Mouse (Mus musculus) brain, embryonic 14.5 days (tissue): ENCODE results near the gene Mau2. TPM values are rescaled to one million over a fixed set of nuclear protein-coding genes. Genes with fewer than 3 reads are reported as not detected.
"Not testable (repeated sequence)": the region's sequence is repeated elsewhere in the genome, so short reads cannot be mapped to it uniquely, and the experiment has no call there.

Source experiments
- DNase-seq: peaks from one replicate; pipeline ENCODE4 v3.0.0-alpha.2; 2011; ENCODE audit warnings: low read depth
- CTCF ChIP-seq: fragments of 200-500 bp; IDR thresholded peaks from 2 replicates; pipeline ENCODE4 v1.5.1; 2012; ENCODE audit warnings: inconsistent platforms, mild to moderate bottlenecking, moderate library complexity, borderline replicate concordance; ENCODE audit not compliant: insufficient read depth, insufficient read length; ENCODE audit errors: extremely low read depth
- POLR2A ChIP-seq: fragments of 200-500 bp; IDR thresholded peaks from 2 replicates; pipeline ENCODE4 v1.6.1; 2012; ENCODE audit warnings: mild to moderate bottlenecking, inconsistent platforms, borderline replicate concordance; ENCODE audit not compliant: poor library complexity, insufficient read depth, insufficient read length, severe bottlenecking; ENCODE audit errors: extremely low read depth
- polyA plus RNA-seq: library from polyadenylated mRNA; depleted of rRNA; stranded (reverse); fragments of >200 nt; gene quantifications from 2 replicates; pipeline ENCODE4 v1.2.3, GENCODE M21; 2012; rRNA removed

Mau2 gene
- polyA plus RNA-seq, 1 experiment, result 120 TPM

GRCm38 (mm10) chr8:69995422-69995775 lies 47.1 kb downstream of the Mau2 start:
- no peak for DNase-seq
- no peak for TF ChIP-seq CTCF
- TF ChIP-seq POLR2A, result no peak

GRCm38 (mm10) chr8:69988936-69989335 lies 53.6 kb downstream of the Mau2 start:
- DNase-seq, result not testable (repeated sequence)

GRCm38 (mm10) chr8:69987744-69988143 lies 54.8 kb downstream of the Mau2 start:
- DNase-seq, result no peak
- no peak for TF ChIP-seq POLR2A
- TF ChIP-seq CTCF, result no peak

- DNase-seq, result no peak
- TF ChIP-seq CTCF (no peak), POLR2A (no peak)
Measured at GRCm38 (mm10) chr8:69984876-69985553, 57.5 kb downstream of the Mau2 start.

- no peak for TF ChIP-seq POLR2A
- no peak for TF ChIP-seq CTCF
- DNase-seq, result no peak
Measured at GRCm38 (mm10) chr8:69978456-69978855, 64.1 kb downstream of the Mau2 start.

- TF ChIP-seq POLR2A, result no peak
- TF ChIP-seq CTCF, result no peak
- DNase-seq, result no peak
Measured at GRCm38 (mm10) chr8:69974806-69975205, 67.7 kb downstream of the Mau2 start.

- TF ChIP-seq CTCF (no peak), POLR2A (peak; percentile 57; the same call in 1 of the 2 replicates)
- DNase-seq, result peak; percentile 96
Measured at GRCm38 (mm10) chr8:69974194-69974614, 68.3 kb downstream of the Mau2 start.

GRCm38 (mm10) chr8:69973442-69974161 lies 68.9 kb downstream of the Mau2 start:
- peak; percentile 73 for DNase-seq

GRCm38 (mm10) chr8:69973063-69973441 lies 69.5 kb downstream of the Mau2 start:
- no peak for DNase-seq
- TF ChIP-seq CTCF (no peak), POLR2A (no peak)

More at GRCm38 (mm10) chr8:69973442-69974161, 68.9 kb downstream of the Mau2 start:
- TF ChIP-seq POLR2A (no peak), CTCF (no peak)

- TF ChIP-seq POLR2A (no peak), CTCF (no peak)
- DNase-seq, result no peak
Measured at GRCm38 (mm10) chr8:69970880-69971279, 71.7 kb downstream of the Mau2 start.

GRCm38 (mm10) chr8:69967291-69967933 lies 75.1 kb downstream of the Mau2 start:
- TF ChIP-seq CTCF, result no peak
- TF ChIP-seq POLR2A, result no peak

More at GRCm38 (mm10) chr8:69967291-69967933, 75.1 kb downstream of the Mau2 start:
- DNase-seq, result no peak

Other genes starting within 250 kb of the Mau2 start
- gene Gmip, start 234.1 kb downstream of the Mau2 start, polyA plus RNA-seq, result 72.5 and 80.2 TPM in 2 replicates
- gene Lpar2, start 220.3 kb downstream of the Mau2 start, polyA plus RNA-seq, result 7.2 and 8.0 TPM in 2 replicates
- 38.6 and 43.6 TPM in 2 replicates for gene Pbx4, start 210.2 kb downstream of the Mau2 start, polyA plus RNA-seq
- gene Cilp2, start 155.0 kb downstream of the Mau2 start, polyA plus RNA-seq, result 5.0 and 5.6 TPM in 2 replicates
- gene Tssk6, start 140.6 kb downstream of the Mau2 start, polyA plus RNA-seq, result 0.37 and 0.53 TPM in 2 replicates
- gene Ndufa13, start 140.2 kb downstream of the Mau2 start, polyA plus RNA-seq, result 84.2 and 106 TPM in 2 replicates
- gene Yjefn3, start 140.0 kb downstream of the Mau2 start, polyA plus RNA-seq, result 12.6 and 13.0 TPM in 2 replicates
- 33.6 and 41.2 TPM in 2 replicates for gene Gatad2a, start 46.4 kb downstream of the Mau2 start, polyA plus RNA-seq
- 22.4 and 32.4 TPM in 2 replicates for gene Sugp1, start 79 bp upstream of the Mau2 start, polyA plus RNA-seq
- gene Tm6sf2, start 30.2 kb upstream of the Mau2 start, polyA plus RNA-seq, result 8.1 and 10.4 TPM in 2 replicates
- gene Hapln4, start 40.7 kb upstream of the Mau2 start, polyA plus RNA-seq, result 0.26 and 0.74 TPM in 2 replicates
- gene Ncan, start 78.1 kb upstream of the Mau2 start, polyA plus RNA-seq, result 69.8 and 144 TPM in 2 replicates
- 17.5 and 24.0 TPM in 2 replicates for gene Nr2c2ap, start 88.6 kb upstream of the Mau2 start, polyA plus RNA-seq
- 19.1 and 20.0 TPM in 2 replicates for gene Rfxank, start 96.4 kb upstream of the Mau2 start, polyA plus RNA-seq
- 93.3 and 126 TPM in 2 replicates for gene Borcs8, start 96.8 kb upstream of the Mau2 start, polyA plus RNA-seq
- 0.22 and 0.33 TPM in 2 replicates for gene Mef2b, start 97.0 kb upstream of the Mau2 start, polyA plus RNA-seq
- gene Tmem161a, start 129.6 kb upstream of the Mau2 start, polyA plus RNA-seq, result 95.9 and 171 TPM in 2 replicates
- gene Slc25a42, start 169.6 kb upstream of the Mau2 start, polyA plus RNA-seq, result 26.2 and 26.8 TPM in 2 replicates
- 149 and 191 TPM in 2 replicates for gene Sugp2, start 191.5 kb upstream of the Mau2 start, polyA plus RNA-seq
- gene Armc6, start 191.7 kb upstream of the Mau2 start, polyA plus RNA-seq, result 96.9 and 115 TPM in 2 replicates
- gene Homer3, start 240.1 kb upstream of the Mau2 start, polyA plus RNA-seq, result 68.5 and 80.2 TPM in 2 replicates